19 mouse cellular contexts compared by ENCODE assay signal in genomic region chr13:37686109-37686508, GRCm38 (mm10).
DNase-seq lines count a peak whose midpoint lies in the region; ATAC-seq and TF ChIP-seq lines count a peak whose summit lies in the region.
"Had no signal": no experiment of that assay in that cellular context is flagged by ENCODE, and none has a peak within 500 bp of the region (broad histone marks: within the 10 kb centered on the region; RNA-seq: fewer than 3 reads in every experiment).

No protein-coding gene starts in this region.

- no peak overlapping the region for H3K4me3 ChIP-seq in intestine, embryonic 16.5 days (ENCODE audit: low read length)
- no peak overlapping the region for H3K4me3 ChIP-seq in small intestine, adult 2 months (ENCODE audit: low read depth, low read length)
- H3K4me3 ChIP-seq: embryonic facial prominence, embryonic 10.5 days; embryonic facial prominence, embryonic 12.5 days; forebrain, embryonic 13.5 days; forebrain, embryonic 15.5 days had no signal

- TF ChIP-seq POLR2A in small intestine, adult 2 months (IDR thresholded peaks at IDR 0.05; ENCODE audit: low read depth, low read length): no peak

- no peak for TF ChIP-seq CTCF in small intestine, adult 2 months (IDR thresholded peaks at IDR 0.05; ENCODE audit: extremely low read depth, insufficient read length, insufficient replicate concordance, low read depth, low read length)

- no peak overlapping the region for H3K4me2 ChIP-seq in intestine, embryonic 16.5 days (ENCODE audit: low read depth, low read length)
- H3K4me2 ChIP-seq: embryonic facial prominence, embryonic 12.5 days; forebrain, embryonic 13.5 days; forebrain, embryonic 15.5 days had no signal

- H3K27me3 ChIP-seq in intestine, embryonic 16.5 days (replicated peaks; ENCODE audit: control insufficient read depth, insufficient read depth, low read length): no peaks in the 10 kb centered on the region
- H3K27me3 ChIP-seq in small intestine, adult 2 months (ENCODE audit: control insufficient read depth, insufficient read depth, low read length): no peaks in the 10 kb centered on the region
- H3K27me3 ChIP-seq: embryonic facial prominence, embryonic 12.5 days; forebrain, embryonic 13.5 days; forebrain, embryonic 15.5 days had no signal

- no peaks in the 10 kb centered on the region for H3K9me3 ChIP-seq in intestine, embryonic 16.5 days (ENCODE audit: control insufficient read depth, low read length)
- H3K9me3 ChIP-seq: embryonic facial prominence, embryonic 10.5 days; embryonic facial prominence, embryonic 12.5 days; forebrain, embryonic 13.5 days; forebrain, embryonic 15.5 days had no signal

- H3K4me1 ChIP-seq in intestine, embryonic 16.5 days (ENCODE audit: control insufficient read depth, insufficient read depth, low read length): no peaks in the 10 kb centered on the region; the same call in 1 of the 2 replicates
- H3K4me1 ChIP-seq in small intestine, adult 2 months (ENCODE audit: control insufficient read depth, insufficient read depth, insufficient read length, low read length): peaks cover 3% of the 10 kb centered on the region; the same call in 1 of the 2 replicates
- H3K4me1 ChIP-seq: embryonic facial prominence, embryonic 10.5 days; embryonic facial prominence, embryonic 12.5 days; forebrain, embryonic 13.5 days; forebrain, embryonic 15.5 days had no signal

- no peaks in the 10 kb centered on the region for H3K36me3 ChIP-seq in intestine, embryonic 16.5 days (ENCODE audit: control insufficient read depth, insufficient read depth, low read length)
- no peaks in the 10 kb centered on the region for H3K36me3 ChIP-seq in small intestine, adult 2 months (ENCODE audit: control insufficient read depth, insufficient read depth, low read length)
- H3K36me3 ChIP-seq: embryonic facial prominence, embryonic 10.5 days; embryonic facial prominence, embryonic 12.5 days; forebrain, embryonic 15.5 days had no signal

- H3K27ac ChIP-seq in intestine, embryonic 16.5 days (ENCODE audit: low read length): no peak overlapping the region
- peak overlapping the region; percentile 23; the same call in 1 of the 2 replicates for H3K27ac ChIP-seq in small intestine, adult 2 months (ENCODE audit: insufficient read depth, low read depth, low read length)
- H3K27ac ChIP-seq: embryonic facial prominence, embryonic 10.5 days; embryonic facial prominence, embryonic 12.5 days; forebrain, embryonic 13.5 days; forebrain, embryonic 15.5 days had no signal

- WGBS in intestine, embryonic 16.5 days: 57% methylated on average over 2 of the region's 2 CpGs
- 24% methylated on average over 2 of the region's 2 CpGs for WGBS in large intestine, adult 2 months
- 21% methylated on average over 2 of the region's 2 CpGs for WGBS in small intestine, adult 2 months

- no peak overlapping the region for H3K9ac ChIP-seq in intestine, embryonic 16.5 days (ENCODE audit: low read depth, low read length)
- H3K9ac ChIP-seq: embryonic facial prominence, embryonic 12.5 days; forebrain, embryonic 13.5 days; forebrain, embryonic 15.5 days had no signal

- peak; percentile 73 for DNase-seq in large intestine, adult 2 months (ENCODE audit: low read depth, low spot score)
- DNase-seq in heart, adult 11 months: no peak
- no peak for DNase-seq in c-Kit-positive CD71-positive TER-119-positive erythroid progenitor cells, embryonic 14.5 days (ENCODE audit: low spot score)
- DNase-seq in spleen, postnatal 14 days (ENCODE audit: low spot score in 2 of 2): no peak
- no peak for DNase-seq in gastrocnemius, postnatal 10 days
- DNase-seq: adrenal gland, adult 2 months; adrenal gland, postnatal 10 days; adrenal gland, postnatal 25 days; cerebellum, adult 11-12 months; cerebellum, adult 2 months; cerebellum, adult 9-10 months; cerebellum, postnatal 10 days; cerebellum, postnatal 25 days had no signal

- ATAC-seq in intestine, embryonic 16.5 days: 0 out of 2 replicates have a peak, but pooled peaks have one; percentile 42
- ATAC-seq: forebrain, embryonic 13.5 days; forebrain, embryonic 15.5 days had no signal
